Mouse (Mus musculus) E14TG2a.4 (cell line): ENCODE measurements around the gene Hoxd3.

Source experiments
- H3K27me3 ChIP-seq: 2 replicates; pipeline ENCODE4 v1.6.1; 2014; ENCODE audit warnings: low read length, control low read depth; ENCODE audit not compliant: insufficient read depth
- H3K36me3 ChIP-seq: 2 replicates; pipeline ENCODE4 v1.6.1; 2014; ENCODE audit warnings: low read length, control low read depth; ENCODE audit not compliant: insufficient read depth
- H3K4me1 ChIP-seq: replicated peaks from 2 replicates; pipeline ENCODE4 v1.6.1; 2014; ENCODE audit warnings: low read depth, low read length, control low read depth
- H3K4me3 ChIP-seq: replicated peaks from 2 replicates; pipeline ENCODE4 v1.5.1; 2014; ENCODE audit warnings: mild to moderate bottlenecking, low read length
- H3K9me3 ChIP-seq: 2 replicates; pipeline ENCODE4 v1.6.1; 2014; ENCODE audit warnings: low read length, control low read depth
- CTCF ChIP-seq: conservative IDR thresholded peaks from 2 replicates; pipeline ENCODE4 v1.5.1; 2014; ENCODE audit warnings: low read length
- NANOG ChIP-seq: IDR thresholded peaks from 2 replicates; pipeline ENCODE4 v1.6.1; 2014; ENCODE audit warnings: borderline replicate concordance, low read length, mixed read lengths
- POU5F1 ChIP-seq: IDR thresholded peaks from 2 replicates; pipeline ENCODE4 v1.6.1; 2014; ENCODE audit warnings: low read length, borderline replicate concordance

Gene Hoxd3

GRCm38 (mm10) chr2:74746298-74746921, 34.7 kb downstream of the Hoxd3 start:
- Histone ChIP-seq H3K4me3 (peak overlapping the region; percentile 57), H3K4me1 (peaks cover 33% of the 10 kb centered on the region), H3K27me3 (peaks cover 97% of the 10 kb centered on the region), H3K36me3 (no peaks in the 10 kb centered on the region), H3K9me3 (0 out of 2 replicates have a peak, but pooled peaks cover 10% of the 10 kb centered on the region)
- no peak for TF ChIP-seq POU5F1
- no peak for TF ChIP-seq NANOG
- no peak for TF ChIP-seq CTCF

DNA sequence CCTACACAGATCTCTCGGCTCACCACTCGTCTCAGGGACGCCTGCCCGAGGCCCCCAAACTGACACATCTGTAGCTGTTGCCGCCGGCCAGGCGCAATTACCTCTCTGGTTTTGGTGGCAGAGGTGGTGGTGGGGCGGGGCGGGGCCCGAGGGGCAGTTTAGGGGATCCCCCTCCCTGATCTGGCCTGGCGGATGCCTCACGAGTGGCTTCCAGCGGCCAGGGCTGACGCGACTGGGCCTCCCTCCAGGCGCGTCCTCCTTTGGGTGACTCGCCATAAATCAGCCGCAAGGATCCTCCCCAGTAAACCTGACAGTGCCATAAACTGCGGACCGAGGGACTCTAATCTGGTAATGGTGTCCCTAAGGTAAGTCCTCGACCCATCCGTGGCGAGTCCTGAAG, 35.3 kb downstream of the Hoxd3 start:
- TF ChIP-seq POU5F1, result no peak
- no peak for TF ChIP-seq NANOG
- no peak for TF ChIP-seq CTCF
- peaks cover 33% of the 10 kb centered on the region for H3K4me1 ChIP-seq
- no peaks in the 10 kb centered on the region for H3K36me3 ChIP-seq
- peaks cover 97% of the 10 kb centered on the region for H3K27me3 ChIP-seq
- peak overlapping the region; percentile 57 for H3K4me3 ChIP-seq
- 0 out of 2 replicates have a peak, but pooled peaks cover 10% of the 10 kb centered on the region for H3K9me3 ChIP-seq

DNA sequence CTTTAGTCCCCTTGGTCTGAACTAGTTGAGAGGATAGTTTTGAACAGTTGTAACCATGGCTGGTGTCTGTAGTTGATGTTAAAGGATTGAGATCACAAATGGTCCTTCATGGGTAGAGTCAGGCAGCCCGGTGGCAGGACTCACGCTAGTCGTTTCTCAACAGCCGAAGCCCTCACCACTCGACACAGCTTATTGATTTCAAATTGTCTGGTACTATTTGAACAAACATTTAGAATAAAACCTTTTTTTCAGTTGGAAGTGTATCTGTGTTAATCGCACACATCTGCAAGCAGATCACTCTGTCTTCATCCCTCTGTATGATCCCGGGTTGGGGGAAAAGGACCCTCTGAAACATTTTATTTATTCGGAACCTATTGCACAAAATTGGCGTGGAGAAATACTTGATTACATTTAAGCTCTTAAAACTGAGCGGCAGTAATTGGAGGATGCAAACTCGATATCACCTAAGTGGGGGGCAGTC, 36.0 kb downstream of the Hoxd3 start:
- H3K9me3 ChIP-seq, result 0 out of 2 replicates have a peak, but pooled peaks cover 10% of the 10 kb centered on the region
- TF ChIP-seq NANOG (no peak), POU5F1 (no peak), CTCF (no peak)

DNA sequence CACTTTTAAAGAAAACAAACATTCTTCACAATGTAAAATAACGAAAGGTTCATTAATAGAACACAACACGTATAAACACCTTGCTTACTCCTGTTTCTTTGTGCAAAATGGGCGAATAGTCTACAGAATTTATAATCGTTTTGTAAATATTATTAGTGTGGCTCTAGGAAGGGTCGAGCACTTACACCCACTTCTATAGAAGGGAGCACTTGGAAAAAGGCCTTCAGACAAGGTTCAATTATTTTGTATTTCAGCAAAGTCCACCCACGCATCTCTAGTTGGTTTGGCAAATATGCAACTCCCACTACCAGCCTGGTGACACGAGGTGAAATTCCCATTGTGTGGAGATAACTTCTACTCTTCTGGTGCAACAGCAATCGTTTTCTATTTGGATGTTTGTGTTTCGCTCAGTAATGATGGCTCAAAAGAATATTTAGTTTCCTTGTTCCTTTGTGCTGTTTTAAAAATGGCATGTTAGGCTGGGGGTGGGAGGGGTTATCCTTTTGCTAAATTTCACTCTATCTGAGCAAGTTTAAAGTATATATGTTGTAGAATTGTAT, 36.8 kb downstream of the Hoxd3 start:
- Histone ChIP-seq H3K36me3 (no peaks in the 10 kb centered on the region), H3K9me3 (0 out of 2 replicates have a peak, but pooled peaks cover 10% of the 10 kb centered on the region), H3K4me3 (no peak overlapping the region), H3K4me1 (peaks cover 44% of the 10 kb centered on the region), H3K27me3 (peaks cover 99% of the 10 kb centered on the region)
- no peak for TF ChIP-seq CTCF
- TF ChIP-seq POU5F1, result no peak
- TF ChIP-seq NANOG, result no peak

More for the DNA sequence above, 36.0 kb downstream of the Hoxd3 start:
- H3K27me3 ChIP-seq, result peaks cover 97% of the 10 kb centered on the region
- H3K4me1 ChIP-seq, result peaks cover 38% of the 10 kb centered on the region
- no peak overlapping the region for H3K4me3 ChIP-seq
- H3K36me3 ChIP-seq, result no peaks in the 10 kb centered on the region

DNA sequence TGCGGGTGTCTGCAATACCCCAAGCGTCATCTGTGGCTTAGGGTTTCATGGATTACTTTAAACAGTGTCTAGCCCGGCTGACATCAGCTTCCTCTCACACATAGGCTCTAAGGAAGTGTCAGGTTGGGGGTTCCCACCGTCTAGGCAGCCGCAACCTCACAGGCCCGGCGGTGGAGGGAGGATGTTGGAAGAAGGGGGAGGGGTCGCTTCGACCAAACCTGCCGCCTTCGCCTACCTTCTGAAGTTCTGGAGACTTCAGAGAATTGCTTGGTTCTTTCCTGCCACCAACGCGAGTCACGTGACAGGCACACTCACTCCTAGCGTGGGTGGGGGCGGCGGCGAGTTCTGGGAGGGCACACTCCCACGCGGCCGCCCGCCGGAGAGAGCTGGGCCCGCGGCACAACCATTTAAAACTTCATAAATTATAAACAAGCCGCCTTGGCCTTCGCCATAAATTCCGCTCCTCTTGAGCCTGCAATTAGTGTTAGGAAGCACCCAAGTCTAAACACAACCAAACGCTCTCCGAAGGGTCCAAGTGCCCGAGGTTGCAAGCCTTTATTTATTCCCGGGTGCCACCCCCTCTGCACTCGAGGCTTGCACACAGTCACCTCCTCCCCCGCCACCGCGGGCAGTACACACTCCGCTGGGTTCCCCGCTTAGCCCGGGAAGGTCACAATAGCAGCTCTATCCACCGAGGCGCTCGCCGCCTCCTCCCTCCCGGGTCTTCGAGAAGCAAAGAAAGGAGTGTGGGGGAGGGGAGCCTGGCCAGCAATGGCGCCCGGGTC, 37.8 kb downstream of the Hoxd3 start:
- Histone ChIP-seq H3K4me3 (peak overlapping the region; percentile 61), H3K36me3 (no peaks in the 10 kb centered on the region), H3K4me1 (peaks cover 47% of the 10 kb centered on the region), H3K9me3 (0 out of 2 replicates have a peak, but pooled peaks cover under 1% of the 10 kb centered on the region), H3K27me3 (peaks cover 99% of the 10 kb centered on the region)
- TF ChIP-seq NANOG (no peak), CTCF (no peak)

GRCm38 (mm10) chr2:74750731-74751250, 39.1 kb downstream of the Hoxd3 start:
- Histone ChIP-seq H3K36me3 (no peaks in the 10 kb centered on the region), H3K4me3 (no peak overlapping the region), H3K9me3 (no peaks in the 10 kb centered on the region), H3K27me3 (peaks cover 97% of the 10 kb centered on the region), H3K4me1 (peaks cover 43% of the 10 kb centered on the region)
- no peak for TF ChIP-seq NANOG
- TF ChIP-seq CTCF, result no peak
- TF ChIP-seq POU5F1, result no peak

- Histone ChIP-seq H3K27me3 (peaks cover 97% of the 10 kb centered on the region), H3K4me3 (no peak overlapping the region), H3K4me1 (peaks cover 35% of the 10 kb centered on the region), H3K36me3 (no peaks in the 10 kb centered on the region), H3K9me3 (no peaks in the 10 kb centered on the region)
- no peak for TF ChIP-seq POU5F1
- no peak for TF ChIP-seq NANOG
- TF ChIP-seq CTCF, result no peak
Observed at GRCm38 (mm10) chr2:74751861-74752260, 40.1 kb downstream of the Hoxd3 start.

DNA sequence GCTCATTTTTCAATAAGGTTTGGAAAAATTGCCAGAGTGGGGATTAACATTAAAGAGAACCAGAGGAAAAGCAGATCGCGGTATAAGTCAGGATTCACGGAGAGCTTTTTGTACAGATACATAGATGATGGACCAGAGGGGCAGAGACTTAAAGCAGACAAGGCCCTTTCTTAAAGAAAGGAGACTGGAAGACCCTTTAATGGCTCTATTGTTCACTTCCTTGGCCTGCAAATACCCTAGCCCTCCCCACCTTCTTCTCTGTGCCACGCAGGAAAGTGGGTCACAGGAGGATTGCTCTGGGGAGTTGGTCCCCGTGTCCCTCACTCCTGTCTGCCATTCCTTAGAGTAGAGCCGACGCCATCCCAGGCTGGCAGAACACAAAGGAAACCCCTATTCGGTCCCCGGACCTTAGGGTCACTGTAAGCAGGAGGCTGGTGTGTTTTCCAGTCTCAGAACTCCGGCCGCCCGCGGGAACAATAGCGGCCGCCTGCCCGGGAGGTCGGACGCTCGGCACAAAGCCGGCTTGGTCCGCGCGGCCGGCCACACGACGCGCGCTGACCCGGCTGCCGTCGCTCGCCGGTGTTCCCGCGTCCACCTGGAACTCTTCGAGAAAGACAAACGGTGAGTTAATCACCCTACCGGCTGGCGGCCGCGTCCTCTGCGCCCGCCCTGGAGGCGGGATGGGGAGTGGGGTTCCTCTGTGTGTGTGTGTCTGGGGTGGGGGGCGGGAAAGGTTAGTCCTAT, 40.9 kb downstream of the Hoxd3 start:
- no peak for TF ChIP-seq POU5F1
- TF ChIP-seq CTCF, result no peak
- TF ChIP-seq NANOG, result no peak
- Histone ChIP-seq H3K36me3 (no peaks in the 10 kb centered on the region), H3K4me3 (peak overlapping the region; percentile 58), H3K9me3 (no peaks in the 10 kb centered on the region), H3K27me3 (peaks cover 96% of the 10 kb centered on the region), H3K4me1 (peaks cover 31% of the 10 kb centered on the region)
